Mouse (Mus musculus): Measurements from ENCODE around the gene Macrod1. TPM values are rescaled to one million over a fixed set of nuclear protein-coding genes. Genes with fewer than 3 reads are reported as not detected.

Gene Macrod1
- total and polyA plus RNA-seq, 2 experiments from 2014 or later, result 4.8 to 6.7 TPM

DNA sequence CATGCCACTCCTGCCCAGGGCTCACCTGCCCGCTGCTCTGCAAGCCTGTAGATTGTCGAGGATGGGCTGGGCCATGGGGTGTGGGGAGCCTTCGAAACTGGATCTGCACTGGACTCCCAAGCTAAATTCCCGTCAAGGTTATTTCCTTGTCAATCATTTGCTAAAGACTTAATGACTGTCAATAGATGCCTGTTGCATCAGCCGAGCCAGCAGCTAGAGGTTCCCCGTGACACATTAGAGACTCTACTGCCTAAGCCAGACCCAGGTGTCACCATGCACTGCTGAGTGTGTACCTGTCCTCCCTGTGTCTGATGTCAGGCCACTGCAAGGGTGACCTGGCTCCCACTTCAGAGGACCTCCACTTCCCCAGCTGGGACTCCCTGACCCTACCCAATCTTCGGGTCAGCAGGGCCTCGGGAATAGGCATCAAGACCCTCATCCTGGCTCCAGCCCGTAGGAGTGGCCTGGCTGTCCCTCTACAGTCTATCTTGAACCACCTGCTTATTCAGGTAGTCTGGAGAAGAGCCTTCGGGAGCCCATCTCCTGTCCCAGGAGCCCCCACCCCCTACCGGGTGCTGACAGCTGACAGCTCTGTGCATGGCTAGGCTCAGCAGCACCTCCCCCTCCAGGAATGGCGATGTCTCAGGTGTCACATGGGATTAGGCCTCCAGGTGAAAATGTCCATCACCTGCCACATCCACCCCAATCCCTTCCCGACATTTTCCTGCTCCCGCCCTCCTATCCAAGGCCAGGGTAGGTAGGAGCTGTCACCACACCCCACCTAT lies 80.3 kb downstream of the Macrod1 start:
- DNase-seq (ENCODE audit: low spot score) (no peak), ATAC-seq (no peak)
- H3K27me3 ChIP-seq (ENCODE audit: insufficient read depth, low read length), result 0 out of 2 replicates have a peak, but pooled peaks cover 3% of the 10 kb centered on the region
- H3K4me1 ChIP-seq (ENCODE audit: insufficient read depth, low read length), result peaks cover 46% of the 10 kb centered on the region
- WGBS, result 45% methylated on average over 14 of the region's 14 CpGs
- H3K27ac ChIP-seq, result peak overlapping the region; percentile 22; the same call in 1 of the 2 replicates
- no peaks in the 10 kb centered on the region for H3K36me3 ChIP-seq (ENCODE audit: insufficient read depth, low read length)
- no peak overlapping the region for H3K4me2 ChIP-seq (ENCODE audit: low read depth, low read length)
- H3K9me3 ChIP-seq (ENCODE audit: low read length), result no peaks in the 10 kb centered on the region
- TF ChIP-seq CTCF (IDR thresholded peaks at IDR 0.05; ENCODE audit: low read depth), result no peak
- H3K9ac ChIP-seq (replicated peaks; ENCODE audit: low read length), result no peak overlapping the region
- H3K4me3 ChIP-seq (ENCODE audit: low read length), result no peak overlapping the region

DNA sequence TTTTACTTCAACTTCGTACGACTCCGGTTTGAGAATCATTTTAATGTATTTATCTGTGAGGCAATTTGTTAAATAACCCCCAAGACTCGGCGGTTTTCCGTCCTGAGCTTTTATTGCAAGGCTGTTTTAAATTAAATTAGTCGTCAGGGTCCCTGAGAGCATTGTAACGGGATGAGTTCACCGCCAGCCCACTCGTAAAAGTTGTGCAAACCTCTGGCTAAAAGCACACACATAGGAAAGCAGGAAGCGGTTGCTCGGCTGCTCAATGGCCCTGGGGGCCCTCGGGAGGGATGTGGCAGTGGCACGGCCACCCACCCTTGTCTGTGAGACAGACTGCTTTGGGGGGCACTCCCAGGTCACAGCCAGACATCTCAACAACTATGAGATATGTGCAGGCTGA lies 81.7 kb downstream of the Macrod1 start:
- peaks cover 46% of the 10 kb centered on the region for H3K4me1 ChIP-seq (ENCODE audit: insufficient read depth, low read length)
- H3K27ac ChIP-seq, result no peak overlapping the region

DNA sequence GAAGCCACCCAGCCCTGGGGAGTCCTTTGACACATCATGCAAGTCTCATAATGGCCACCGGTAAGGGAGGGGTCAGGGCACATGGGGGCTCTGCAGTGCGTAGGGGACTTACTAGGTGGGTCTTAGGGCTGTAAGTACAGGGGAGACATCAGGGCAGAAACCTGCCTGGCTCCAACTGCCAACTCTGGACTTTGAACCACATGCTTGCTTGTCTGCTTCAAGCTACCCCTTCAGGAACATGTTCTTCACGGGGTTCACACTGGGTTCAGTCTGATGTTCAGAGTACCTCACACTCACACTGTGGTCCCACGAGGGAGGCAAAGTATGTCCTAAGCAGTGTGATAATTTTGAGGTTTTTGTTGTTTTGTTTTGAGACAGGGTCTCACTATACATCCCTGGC lies 82.7 kb downstream of the Macrod1 start:
- TF ChIP-seq CTCF (IDR thresholded peaks at IDR 0.05; ENCODE audit: low read depth), result no peak
- peaks cover 41% of the 10 kb centered on the region for H3K4me1 ChIP-seq (ENCODE audit: insufficient read depth, low read length)
- no peaks in the 10 kb centered on the region for H3K9me3 ChIP-seq (ENCODE audit: low read length)
- no peak overlapping the region for H3K27ac ChIP-seq
- 62% methylated on average over 4 of the region's 4 CpGs for WGBS
- DNase-seq (ENCODE audit: low spot score) (no peak), ATAC-seq (no peak)
- H3K4me3 ChIP-seq (ENCODE audit: low read length), result no peak overlapping the region
- no peak overlapping the region for H3K4me2 ChIP-seq (ENCODE audit: low read depth, low read length)
- 0 out of 2 replicates have a peak, but pooled peaks cover 3% of the 10 kb centered on the region for H3K27me3 ChIP-seq (ENCODE audit: insufficient read depth, low read length)
- H3K36me3 ChIP-seq (ENCODE audit: insufficient read depth, low read length), result no peaks in the 10 kb centered on the region
- no peak overlapping the region for H3K9ac ChIP-seq (replicated peaks; ENCODE audit: low read length)

More for the DNA sequence above, 81.7 kb downstream of the Macrod1 start:
- no peak overlapping the region for H3K9ac ChIP-seq (replicated peaks; ENCODE audit: low read length)
- H3K36me3 ChIP-seq (ENCODE audit: insufficient read depth, low read length), result no peaks in the 10 kb centered on the region
- 0 out of 2 replicates have a peak, but pooled peaks cover 3% of the 10 kb centered on the region for H3K27me3 ChIP-seq (ENCODE audit: insufficient read depth, low read length)
- H3K4me3 ChIP-seq (ENCODE audit: low read length), result no peak overlapping the region
- no peak for TF ChIP-seq CTCF (IDR thresholded peaks at IDR 0.05; ENCODE audit: low read depth)
- WGBS, result 53% methylated on average over 14 of the region's 14 CpGs
- H3K4me2 ChIP-seq (ENCODE audit: low read depth, low read length), result no peak overlapping the region
- H3K9me3 ChIP-seq (ENCODE audit: low read length), result no peaks in the 10 kb centered on the region
- DNase-seq (ENCODE audit: low spot score), result no peak
- ATAC-seq, result no peak

DNA sequence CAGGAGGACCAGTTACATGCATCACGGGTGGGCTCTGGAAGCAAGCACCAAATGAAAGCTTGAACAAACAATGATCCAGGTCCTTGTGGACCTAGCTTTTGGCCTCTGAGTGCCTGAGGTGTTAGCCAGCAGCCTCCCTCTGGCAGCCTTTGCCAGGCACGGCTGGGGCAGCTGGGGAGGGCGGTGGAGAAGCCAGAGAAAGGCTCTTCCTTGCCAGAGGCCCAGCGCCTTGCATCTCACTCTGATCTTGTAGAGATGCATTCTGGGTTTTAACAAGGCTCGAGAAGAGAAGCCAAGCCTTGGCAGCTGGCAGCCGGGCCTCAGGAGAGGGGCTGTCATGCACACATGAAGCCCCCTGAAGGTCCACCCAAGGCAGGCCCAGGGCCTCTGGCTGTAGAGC lies 83.8 kb downstream of the Macrod1 start:
- Histone ChIP-seq H3K36me3 (ENCODE audit: insufficient read depth, low read length) (no peaks in the 10 kb centered on the region), H3K27ac (peak overlapping the region; percentile 58), H3K9ac (replicated peaks; ENCODE audit: low read length) (peak overlapping the region; percentile 30; the same call in 1 of the 2 replicates), H3K4me2 (ENCODE audit: low read depth, low read length) (no peak overlapping the region), H3K27me3 (ENCODE audit: insufficient read depth, low read length) (0 out of 2 replicates have a peak, but pooled peaks cover 3% of the 10 kb centered on the region), H3K9me3 (ENCODE audit: low read length) (no peaks in the 10 kb centered on the region), H3K4me3 (ENCODE audit: low read length) (no peak overlapping the region), H3K4me1 (ENCODE audit: insufficient read depth, low read length) (peaks cover 35% of the 10 kb centered on the region)
- no peak for TF ChIP-seq CTCF (IDR thresholded peaks at IDR 0.05; ENCODE audit: low read depth)
- DNase-seq (ENCODE audit: low spot score) (peak; percentile 80), ATAC-seq (no peak)
- WGBS, result 30% methylated on average over 6 of the region's 6 CpGs

DNA sequence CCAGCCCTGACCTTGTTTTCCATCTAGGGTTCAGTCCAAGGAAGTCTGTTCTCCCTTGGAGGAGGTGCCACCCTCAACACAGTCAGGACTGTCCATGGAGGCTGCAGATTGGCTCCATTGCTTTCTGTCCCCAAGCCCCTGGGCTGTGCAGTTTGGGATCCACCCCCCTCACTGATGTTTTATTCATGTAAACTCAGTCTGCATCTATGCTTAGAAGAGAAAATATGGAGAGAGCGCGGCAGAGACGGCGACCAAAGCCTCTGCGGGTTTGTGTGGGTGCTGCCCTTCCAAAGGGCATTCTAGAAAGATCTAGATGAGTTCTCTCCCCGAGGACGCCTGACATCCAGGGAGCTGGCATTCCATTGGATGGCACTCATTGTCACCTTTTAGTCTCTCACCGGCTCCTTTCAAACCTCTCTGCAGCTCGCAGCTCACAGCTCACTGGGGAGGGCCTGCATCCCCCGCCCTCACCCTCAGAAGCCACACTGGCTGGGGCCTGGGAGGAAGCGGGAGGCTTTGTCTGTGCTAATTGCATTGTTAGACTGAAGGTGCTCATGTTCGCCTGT lies 84.3 kb downstream of the Macrod1 start:
- DNase-seq (ENCODE audit: low spot score) (no peak), ATAC-seq (peak; percentile 36; the same call in 1 of the 2 replicates)
- WGBS, result 28% methylated on average over 12 of the region's 12 CpGs
- H3K4me1 ChIP-seq (ENCODE audit: insufficient read depth, low read length), result peaks cover 29% of the 10 kb centered on the region
- no peaks in the 10 kb centered on the region for H3K36me3 ChIP-seq (ENCODE audit: insufficient read depth, low read length)
- no peaks in the 10 kb centered on the region for H3K9me3 ChIP-seq (ENCODE audit: low read length)
- H3K4me3 ChIP-seq (ENCODE audit: low read length), result no peak overlapping the region
- TF ChIP-seq CTCF (IDR thresholded peaks at IDR 0.05; ENCODE audit: low read depth), result no peak
- H3K9ac ChIP-seq (replicated peaks; ENCODE audit: low read length), result 0 out of 2 replicates have a peak overlapping the region, but pooled peaks have one; percentile 29
- peak overlapping the region; percentile 58 for H3K27ac ChIP-seq
- no peak overlapping the region for H3K4me2 ChIP-seq (ENCODE audit: low read depth, low read length)
- H3K27me3 ChIP-seq (ENCODE audit: insufficient read depth, low read length), result 0 out of 2 replicates have a peak, but pooled peaks cover 3% of the 10 kb centered on the region

DNA sequence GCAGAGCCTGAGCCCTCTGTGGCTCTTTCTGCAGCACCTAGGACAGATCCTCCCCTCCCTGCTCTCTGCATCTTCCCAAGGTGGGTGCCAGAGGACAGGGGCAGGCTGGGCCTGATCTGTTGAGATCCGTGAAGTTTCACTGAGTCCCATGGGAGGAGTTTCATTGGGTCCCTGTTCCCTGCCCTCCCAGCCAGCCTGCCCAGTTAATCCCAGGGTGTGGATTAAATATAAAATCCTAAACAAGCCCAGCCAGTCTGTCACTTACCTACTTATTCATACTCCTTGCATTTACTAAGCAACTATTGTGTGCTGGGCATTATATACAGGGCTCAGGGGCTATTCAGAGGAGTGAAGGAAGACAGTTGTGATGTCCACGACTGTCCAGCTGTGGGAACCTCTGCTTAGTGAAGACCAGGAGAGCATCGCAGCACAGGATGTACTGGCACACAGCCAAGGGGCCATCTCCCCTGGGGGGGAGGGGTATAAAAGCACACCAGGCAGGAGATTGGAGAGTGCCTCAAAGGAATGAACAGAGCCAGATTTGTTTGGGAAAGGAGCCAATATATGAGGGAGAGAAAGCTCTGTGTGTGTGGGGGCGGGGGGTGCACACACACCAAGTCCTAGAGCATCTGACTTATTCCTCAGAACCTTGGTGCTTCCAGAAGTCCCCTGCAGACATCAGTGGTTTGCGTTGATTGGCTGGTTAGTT lies 85.8 kb downstream of the Macrod1 start:
- Histone ChIP-seq H3K4me3 (ENCODE audit: low read length) (no peak overlapping the region), H3K4me2 (ENCODE audit: low read depth, low read length) (no peak overlapping the region), H3K4me1 (ENCODE audit: insufficient read depth, low read length) (peaks cover 18% of the 10 kb centered on the region), H3K9ac (replicated peaks; ENCODE audit: low read length) (no peak overlapping the region), H3K9me3 (ENCODE audit: low read length) (no peaks in the 10 kb centered on the region), H3K27ac (no peak overlapping the region; the same call in 1 of the 2 replicates), H3K36me3 (ENCODE audit: insufficient read depth, low read length) (no peaks in the 10 kb centered on the region), H3K27me3 (ENCODE audit: insufficient read depth, low read length) (0 out of 2 replicates have a peak, but pooled peaks cover 3% of the 10 kb centered on the region)
- DNase-seq (ENCODE audit: low spot score), result peak; percentile 61
- no peak for TF ChIP-seq CTCF (IDR thresholded peaks at IDR 0.05; ENCODE audit: low read depth)
- WGBS, result 34% methylated on average over 5 of the region's 5 CpGs
- ATAC-seq, result no peak
